Mouse (Mus musculus) erythroid progenitor cell, adult 5-6 weeks (primary cell): Measurements from ENCODE around the gene Afm. TPM values are rescaled to one million over a fixed set of nuclear protein-coding genes. Genes with fewer than 3 reads are reported as not detected.

ENCODE experiments used
- ATAC-seq: replicated peaks from 2 replicates; pipeline ENCODE4 v1.8.0; 2016; ENCODE audit warnings: moderate number of reproducible peaks, mild to moderate bottlenecking, moderate TSS enrichment, inconsistent platforms; ENCODE audit not compliant: poor library complexity, low FRiP score, severe bottlenecking
- total RNA-seq, 2 experiments: library from RNA; stranded (forward) in 1 of 2; stranded (reverse) in 1 of 2; fragments of 150-400 nt in 1 of 2; fragments of 186-747, 209-891 nt in 1 of 2; gene quantifications; 2 replicates each; pipeline versions ENCODE4 v1.2.3 to v1.2.4; 2015 to 2017; ENCODE audit warnings: low replicate concordance in 2 of 2

Gene Afm
- total RNA-seq (2015; ENCODE audit: low replicate concordance) = not detected in 2 replicates
- total RNA-seq (2017; ENCODE audit: low replicate concordance) = not detected in 2 replicates

- ATAC-seq = no peak
Observed at GRCm38 (mm10) chr5:90518356-90519100, at the start of gene Afm. Afm (plus strand) TSS chr5:90518932.

GRCm38 (mm10) chr5:90470836-90471235, 47.9 kb upstream of the Afm start:
- ATAC-seq = no peak

- ATAC-seq = no peak
Observed at GRCm38 (mm10) chr5:90473902-90474301, 44.8 kb upstream of the Afm start.

- ATAC-seq = no peak
Observed at GRCm38 (mm10) chr5:90474369-90474768, 44.4 kb upstream of the Afm start.

- ATAC-seq = no peak
Observed at GRCm38 (mm10) chr5:90476741-90477140, 42.0 kb upstream of the Afm start.

- no peak for ATAC-seq
Observed at GRCm38 (mm10) chr5:90477308-90478140, 41.2 kb upstream of the Afm start.

- ATAC-seq = no peak
Observed at GRCm38 (mm10) chr5:90478886-90479285, 39.8 kb upstream of the Afm start.

- no peak for ATAC-seq
Observed at GRCm38 (mm10) chr5:90485597-90485996, 33.1 kb upstream of the Afm start.

- no peak for ATAC-seq
Observed at GRCm38 (mm10) chr5:90488323-90488722, 30.4 kb upstream of the Afm start.

- ATAC-seq = no peak
Observed at GRCm38 (mm10) chr5:90490518-90490917, 28.2 kb upstream of the Afm start, which contains the start of gene Afp. Afp (plus strand) TSS chr5:90490737.

- ATAC-seq = no peak
Observed at GRCm38 (mm10) chr5:90492440-90492839, 26.3 kb upstream of the Afm start.

GRCm38 (mm10) chr5:90494308-90494707, 24.4 kb upstream of the Afm start:
- no peak for ATAC-seq

GRCm38 (mm10) chr5:90499509-90499908, 19.2 kb upstream of the Afm start:
- no peak for ATAC-seq

- ATAC-seq = no peak
Observed at GRCm38 (mm10) chr5:90500714-90501113, 18.0 kb upstream of the Afm start.

- ATAC-seq = no peak
Observed at GRCm38 (mm10) chr5:90501752-90502151, 17.0 kb upstream of the Afm start.

GRCm38 (mm10) chr5:90504742-90505141, 14.0 kb upstream of the Afm start:
- no peak for ATAC-seq

- ATAC-seq = no peak
Observed at GRCm38 (mm10) chr5:90506507-90506906, 12.2 kb upstream of the Afm start.

- ATAC-seq = no peak
Observed at GRCm38 (mm10) chr5:90507411-90507949, 11.3 kb upstream of the Afm start.

GRCm38 (mm10) chr5:90509828-90510592, 8.7 kb upstream of the Afm start:
- no peak for ATAC-seq
